In genomic region chr10:44981913-44982312, GRCm38 (mm10) we compare ENCODE assay signal across 28 mouse cellular contexts.
DNase-seq lines count a peak whose midpoint lies in the region; ATAC-seq and TF ChIP-seq lines count a peak whose summit lies in the region.
"Had no signal": no experiment of that assay in that cellular context is flagged by ENCODE, and none has a peak within 500 bp of the region (broad histone marks: within the 10 kb centered on the region; RNA-seq: fewer than 3 reads in every experiment).

No protein-coding gene starts in this region.

- peak; percentile 56 for TF ChIP-seq EP300 in lung, postnatal 0 days (IDR thresholded peaks at IDR 0.05)

- no peaks in the 10 kb centered on the region for H3K9me3 ChIP-seq in lung, postnatal 0 days (ENCODE audit: low read length)
- H3K9me3 ChIP-seq: embryonic facial prominence, embryonic 15.5 days; G1E; heart, embryonic 13.5 days had no signal

- no peak overlapping the region for H3K4me3 ChIP-seq in lung, adult 2 months (replicated peaks; ENCODE audit: extremely low read depth, low read depth, low read length)
- H3K4me3 ChIP-seq in lung, postnatal 0 days (ENCODE audit: low read depth, low read length), result no peak overlapping the region
- H3K4me3 ChIP-seq: embryonic facial prominence, embryonic 12.5 days; embryonic facial prominence, embryonic 15.5 days; gastrocnemius, adult 2 months; heart, embryonic 13.5 days had no signal

- H3K27ac ChIP-seq in lung, postnatal 0 days (ENCODE audit: low read length), result no peak overlapping the region
- H3K27ac ChIP-seq: embryonic facial prominence, embryonic 12.5 days; embryonic facial prominence, embryonic 15.5 days; gastrocnemius, adult 2 months; heart, embryonic 13.5 days; hindbrain, embryonic 14.5 days; hindbrain, postnatal 0 days had no signal

- H3K9ac ChIP-seq in lung, postnatal 0 days (replicated peaks; ENCODE audit: low read depth), result no peak overlapping the region
- H3K9ac ChIP-seq: embryonic facial prominence, embryonic 12.5 days; embryonic facial prominence, embryonic 15.5 days; forebrain, postnatal 0 days; heart, embryonic 13.5 days; hindbrain, embryonic 14.5 days had no signal

- 38% methylated on average over 2 of the region's 2 CpGs for WGBS in lung, adult 2 months
- 30% methylated on average over 2 of the region's 2 CpGs for WGBS in lung, postnatal 0 days

- H3K36me3 ChIP-seq in lung, postnatal 0 days (ENCODE audit: insufficient read depth, low read length), result no peaks in the 10 kb centered on the region
- H3K36me3 ChIP-seq: embryonic facial prominence, embryonic 12.5 days; embryonic facial prominence, embryonic 15.5 days; G1E; heart, embryonic 13.5 days had no signal

- DNase-seq in lung, adult 2 months, result peak; percentile 39
- peak; percentile 73 for DNase-seq in lung, postnatal 0 days (ENCODE audit: low spot score)
- DNase-seq in lung, postnatal 25 days (ENCODE audit: low spot score), result peak; percentile 68
- no peak for DNase-seq in cerebellum, postnatal 4 days (ENCODE audit: low spot score in 2 of 2)
- no peak for DNase-seq in cerebellum, postnatal 14 days
- no peak for DNase-seq in testis, postnatal 14 days (ENCODE audit: low spot score)
- DNase-seq: adrenal gland, adult 2 months; adrenal gland, postnatal 14 days; B cell, adult 2 months; cerebellum, adult 11 months; cerebellum, adult 2 months; cerebellum, adult 9-11 months; cerebellum, postnatal 36 days; forebrain, postnatal 0 days; gastrocnemius, adult 2 months; gastrocnemius, postnatal 14 days; heart, adult 11 months; heart, postnatal 14 days; heart, postnatal 4 days had no signal

- peak; percentile 76 for ATAC-seq in lung, postnatal 0 days
- ATAC-seq: forebrain, embryonic 14.5 days; forebrain, postnatal 0 days; hindbrain, postnatal 0 days; inflammation-experienced regulatory T-cells, adult 6 months had no signal

- TF ChIP-seq CTCF in lung, adult 2 months (IDR thresholded peaks at IDR 0.05; ENCODE audit: insufficient read depth, low read length), result no peak
- no peak for TF ChIP-seq CTCF in lung, postnatal 0 days (IDR thresholded peaks at IDR 0.05)

- H3K4me1 ChIP-seq in lung, adult 2 months (ENCODE audit: control insufficient read depth, insufficient read depth, low read length), result no peaks in the 10 kb centered on the region
- H3K4me1 ChIP-seq in lung, postnatal 0 days (ENCODE audit: insufficient read depth, low read depth, low read length), result no peaks in the 10 kb centered on the region; the same call in 1 of the 2 replicates
- H3K4me1 ChIP-seq: embryonic facial prominence, embryonic 12.5 days; embryonic facial prominence, embryonic 15.5 days had no signal

- TF ChIP-seq POLR2A in lung, adult 2 months (IDR thresholded peaks at IDR 0.05; ENCODE audit: borderline replicate concordance, extremely low read depth, low read depth, low read length), result no peak

- H3K27me3 ChIP-seq in lung, postnatal 0 days (replicated peaks; ENCODE audit: insufficient read depth, low read length), result no peaks in the 10 kb centered on the region
- H3K27me3 ChIP-seq: CH12.LX; embryonic facial prominence, embryonic 12.5 days; embryonic facial prominence, embryonic 15.5 days had no signal

- no peak overlapping the region for H3K4me2 ChIP-seq in lung, postnatal 0 days (replicated peaks; ENCODE audit: low read depth, low read length)
- H3K4me2 ChIP-seq: embryonic facial prominence, embryonic 12.5 days; embryonic facial prominence, embryonic 15.5 days; heart, embryonic 13.5 days; hindbrain, embryonic 14.5 days had no signal

Comparison
In these comparisons a context has a peak if more than half of its experiments do, and no peak if none do; other contexts are left out.
1. DNase-seq: peak in lung, adult 2 months (single experiment), lung, postnatal 0 days (single experiment) and lung, postnatal 25 days (single experiment); none in cerebellum, postnatal 4 days (0 of 2), cerebellum, postnatal 14 days (0 of 2) and testis, postnatal 14 days (single experiment).